Mouse (Mus musculus) Muller cell, postnatal 12 days (primary cell): ENCODE data around the gene Samd4b.
A peak's percentile ranks its signal among the peaks of the same experiment; 100 is the strongest.

Source experiments
- DNase-seq: peaks from one replicate; pipeline ENCODE4 v3.0.0-alpha.2; 2015; ENCODE audit errors: inconsistent ontology term

Samd4b gene

DNA sequence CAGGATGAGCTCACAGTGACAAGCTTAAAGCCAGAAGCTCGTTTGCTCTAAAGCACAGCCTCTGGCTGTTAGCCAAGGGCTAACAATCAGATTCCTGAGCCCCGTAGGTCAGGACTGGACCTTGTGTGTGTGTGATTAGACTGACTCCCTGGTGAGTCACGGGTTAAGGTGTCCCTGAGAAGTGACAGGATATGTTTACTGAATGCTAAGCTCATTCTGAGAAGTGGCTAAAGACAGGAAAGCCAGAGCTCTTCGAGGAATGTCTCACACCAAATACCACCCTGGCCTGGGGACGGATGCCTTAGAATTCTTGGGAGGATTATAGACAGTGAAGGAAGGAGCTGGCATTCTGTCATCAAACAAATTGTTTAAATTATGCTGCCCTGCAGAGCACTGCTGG is 240.0 kb downstream of the Samd4b start:
- peak; percentile 83 for DNase-seq

DNA sequence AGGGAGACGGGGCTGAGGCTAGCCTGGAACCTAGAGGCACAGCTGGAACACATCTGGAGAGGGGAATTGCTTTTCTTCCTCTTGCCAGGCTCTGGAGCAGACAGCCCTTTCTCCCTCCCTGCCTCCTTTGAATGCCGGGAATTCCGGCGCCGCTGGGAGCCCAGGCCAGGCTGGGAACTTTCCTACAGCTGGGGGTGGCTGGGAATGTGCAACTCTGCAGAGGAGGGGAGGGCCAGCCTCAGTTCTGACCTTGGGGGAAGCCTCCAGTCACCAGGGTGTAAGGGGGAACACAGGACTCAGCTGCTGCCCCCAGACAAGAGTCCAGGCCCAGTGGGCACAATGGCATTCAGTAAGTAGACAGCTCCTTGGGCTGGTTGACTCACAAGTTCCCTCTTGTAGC is 241.0 kb downstream of the Samd4b start:
- peak; percentile 90 for DNase-seq

DNA sequence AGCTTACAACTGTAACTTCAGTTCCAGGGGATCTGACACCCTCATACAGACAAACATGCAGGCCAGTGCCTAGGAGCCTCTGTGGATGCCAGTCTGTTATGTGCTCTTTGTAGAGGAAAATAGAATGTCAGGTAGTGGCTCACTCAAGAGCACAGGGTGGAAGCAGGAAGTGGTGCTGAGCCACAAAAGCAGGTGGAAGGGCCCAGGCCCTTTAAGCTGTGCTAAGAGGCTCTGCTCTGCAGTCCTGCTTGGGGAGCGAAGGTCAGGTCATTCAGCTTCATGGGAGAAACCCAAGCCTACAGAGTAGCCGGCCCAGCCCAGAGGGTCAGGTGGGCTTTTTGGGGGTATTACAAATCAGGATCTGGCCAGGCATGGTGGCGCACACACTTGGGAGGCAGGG is 242.7 kb downstream of the Samd4b start:
- DNase-seq = no peak

DNA sequence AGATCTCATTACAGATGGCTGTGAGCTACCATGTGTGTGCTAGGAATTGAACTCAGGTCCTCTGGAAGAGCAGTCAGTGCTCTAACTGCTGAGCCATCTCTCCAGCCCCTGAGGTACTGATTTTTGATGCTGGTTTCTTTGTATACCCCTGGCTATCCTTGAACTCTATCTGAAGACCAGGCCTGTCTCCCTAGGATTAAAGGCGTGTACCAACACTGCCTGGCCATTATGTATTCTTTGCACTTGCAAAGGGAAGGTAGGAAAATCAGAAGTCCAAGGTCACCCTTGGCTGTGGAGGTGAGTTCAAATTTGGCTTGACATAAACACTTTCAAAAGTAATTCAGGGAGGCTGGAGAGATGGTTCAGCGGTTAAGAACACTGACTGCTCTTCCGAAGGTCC is 243.3 kb downstream of the Samd4b start:
- DNase-seq = no peak

DNA sequence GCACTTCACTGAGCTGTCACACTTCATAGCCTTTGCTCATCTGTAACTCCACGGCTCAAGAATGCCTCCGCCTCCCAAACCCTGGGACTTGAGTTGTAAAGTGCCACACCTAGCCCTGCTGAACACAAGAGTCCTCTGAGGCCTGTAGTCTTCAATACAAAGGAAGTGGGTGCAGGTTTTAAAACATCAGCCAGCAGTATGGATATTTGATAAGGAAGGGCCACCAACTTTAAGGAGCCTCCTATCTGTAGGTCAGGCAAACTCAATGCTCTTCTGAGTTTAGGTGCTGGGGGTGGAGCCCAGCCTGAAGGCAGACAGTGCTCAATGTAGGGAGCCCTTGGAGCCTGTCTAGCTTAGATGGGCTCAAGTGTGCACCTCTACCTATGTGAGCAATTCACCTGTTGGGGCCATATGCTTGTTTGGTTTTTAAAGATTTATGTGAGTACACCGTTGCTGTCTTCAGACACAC is 243.8 kb downstream of the Samd4b start:
- no peak for DNase-seq

DNA sequence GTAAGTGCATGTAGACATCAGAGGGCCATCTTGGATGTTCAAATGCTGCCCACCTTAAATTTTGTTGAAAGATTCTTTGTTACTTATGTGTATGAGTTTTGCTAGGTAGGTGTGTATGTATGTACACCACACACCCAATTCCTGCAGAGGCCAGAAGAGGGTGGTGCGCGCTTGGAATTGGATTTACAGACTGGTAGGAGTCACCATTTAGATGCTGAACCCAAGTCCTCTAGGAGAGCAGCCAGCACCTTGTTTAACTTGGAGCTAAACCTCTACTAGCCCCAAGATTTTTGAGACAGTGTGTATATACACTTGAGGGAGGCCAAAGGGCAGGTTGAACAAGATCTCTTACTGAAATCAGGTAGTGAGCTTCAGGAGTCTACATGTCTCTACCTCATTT is 244.7 kb downstream of the Samd4b start:
- no peak for DNase-seq

DNA sequence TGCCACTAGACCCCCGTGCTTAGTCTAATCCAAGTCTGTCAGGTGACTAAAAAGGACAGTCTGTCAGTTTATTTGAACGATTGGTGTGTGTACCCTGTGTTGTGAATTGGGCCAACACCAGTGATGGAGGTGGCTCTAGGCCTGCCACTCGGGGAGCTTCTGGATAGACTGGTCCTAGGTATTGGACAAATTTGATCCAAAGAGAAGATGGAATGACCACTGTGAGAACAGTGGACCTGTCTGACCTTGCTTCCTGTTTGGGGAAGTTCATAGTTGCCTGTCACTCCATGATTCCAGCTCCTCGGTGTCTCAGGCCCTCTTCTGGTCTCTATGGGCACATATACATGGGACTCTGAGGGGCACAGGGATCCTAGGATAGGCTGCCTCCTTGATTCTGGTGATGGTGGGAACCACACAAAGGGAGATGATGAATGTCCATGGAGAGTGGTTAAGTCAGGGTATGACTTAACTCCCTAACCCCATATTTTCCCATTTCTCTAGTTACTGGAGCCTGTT is 246.2 kb downstream of the Samd4b start:
- DNase-seq = no peak

DNA sequence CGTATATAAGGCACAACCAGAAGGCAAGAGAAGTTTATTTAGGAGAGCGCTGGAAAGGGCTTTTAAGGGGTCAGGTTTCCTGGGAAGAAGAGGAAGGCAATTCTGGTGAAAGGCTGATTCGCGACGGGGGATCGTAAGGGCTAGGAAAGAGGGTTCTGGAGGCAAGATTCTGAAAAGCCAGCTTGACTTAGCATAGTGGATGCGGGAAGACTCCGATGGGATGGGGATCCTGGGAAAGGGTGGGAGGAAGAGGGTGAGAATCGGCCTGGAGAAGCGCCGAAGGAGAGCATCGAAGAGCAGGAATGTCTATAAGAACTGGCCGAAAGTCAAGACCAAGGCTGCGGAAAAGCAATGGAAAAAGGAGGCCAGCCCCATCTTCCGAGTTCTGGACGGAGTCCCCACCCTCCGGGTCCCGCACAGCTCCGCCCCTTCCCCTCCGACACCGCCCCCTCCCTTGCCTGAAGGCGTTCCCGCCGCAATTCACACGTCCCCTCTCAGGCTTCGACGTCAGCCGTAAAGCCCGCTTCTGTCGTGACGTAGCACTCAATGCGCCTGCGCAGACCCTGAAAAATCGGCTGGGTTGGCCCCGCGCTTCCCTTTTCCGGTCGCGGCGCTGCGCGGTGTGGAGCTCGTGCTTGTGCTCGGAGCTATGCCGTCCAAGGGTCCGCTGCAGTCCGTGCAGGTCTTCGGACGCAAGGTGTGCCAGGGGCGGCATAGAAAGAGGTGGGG is 247.6 kb downstream of the Samd4b start, which contains the start of gene Rps16:
Gene Rps16 (plus strand): TSS at position 498 of the 729 bp plus-strand sequence.
- DNase-seq = peak; percentile 97
